Mouse (Mus musculus): Measurements from ENCODE around the gene Pla2g4b. TPM values are rescaled to one million over a fixed set of nuclear protein-coding genes. Genes with fewer than 3 reads are reported as not detected.
A peak's percentile ranks its signal among the peaks of the same experiment; 100 is the strongest.

The Pla2g4b gene
- polyA plus RNA-seq, 1 experiment from 2014 or later = 1.3 TPM

- H3K4me2 ChIP-seq (replicated peaks; ENCODE audit: low read depth, low read length) = peak overlapping the region; percentile 56
- H3K36me3 ChIP-seq (ENCODE audit: control insufficient read depth, insufficient read depth, low read length) = peaks cover 57% of the 10 kb centered on the region
- H3K9ac ChIP-seq (ENCODE audit: low read depth, low read length) = peak overlapping the region; percentile 87
- no peaks in the 10 kb centered on the region for H3K9me3 ChIP-seq (ENCODE audit: control insufficient read depth, low read length)
- peak; percentile 44 for ATAC-seq (ENCODE audit: low FRiP score, low TSS enrichment)
- peak overlapping the region; percentile 63 for H3K27ac ChIP-seq (ENCODE audit: low read depth, low read length)
- WGBS = 36% methylated on average over 3 of the region's 3 CpGs
- peak overlapping the region; percentile 82 for H3K4me3 ChIP-seq (ENCODE audit: low read length)
- H3K27me3 ChIP-seq (ENCODE audit: control insufficient read depth, insufficient read depth, low read length) = no peaks in the 10 kb centered on the region
- H3K4me1 ChIP-seq (ENCODE audit: control insufficient read depth, insufficient read depth, low read length) = peaks cover 4% of the 10 kb centered on the region; the same call in 1 of the 2 replicates
These were observed 5.3 kb upstream of the Pla2g4b start for GRCm38 (mm10) chr2:120027950-120028331.

GRCm38 (mm10) chr2:120030380-120030779, 2.8 kb upstream of the Pla2g4b start:
- H3K4me3 ChIP-seq (ENCODE audit: low read length) = no peak overlapping the region
- H3K9ac ChIP-seq (ENCODE audit: low read depth, low read length) = no peak overlapping the region
- WGBS = 93% methylated on average over 8 of the region's 8 CpGs
- ATAC-seq (ENCODE audit: low FRiP score, low TSS enrichment) = no peak
- peaks cover 49% of the 10 kb centered on the region for H3K36me3 ChIP-seq (ENCODE audit: control insufficient read depth, insufficient read depth, low read length)
- H3K9me3 ChIP-seq (ENCODE audit: control insufficient read depth, low read length) = no peaks in the 10 kb centered on the region
- no peak overlapping the region for H3K27ac ChIP-seq (ENCODE audit: low read depth, low read length)
- H3K4me1 ChIP-seq (ENCODE audit: control insufficient read depth, insufficient read depth, low read length) = peaks cover 4% of the 10 kb centered on the region; the same call in 1 of the 2 replicates
- no peak overlapping the region for H3K4me2 ChIP-seq (replicated peaks; ENCODE audit: low read depth, low read length)
- no peaks in the 10 kb centered on the region for H3K27me3 ChIP-seq (ENCODE audit: control insufficient read depth, insufficient read depth, low read length)

GRCm38 (mm10) chr2:120033726-120034125, 509 bp downstream of the Pla2g4b start:
- H3K4me2 ChIP-seq (replicated peaks; ENCODE audit: low read depth, low read length) = no peak overlapping the region
- H3K27me3 ChIP-seq (ENCODE audit: control insufficient read depth, insufficient read depth, low read length) = no peaks in the 10 kb centered on the region
- no peak for ATAC-seq (ENCODE audit: low FRiP score, low TSS enrichment)
- no peaks in the 10 kb centered on the region for H3K9me3 ChIP-seq (ENCODE audit: control insufficient read depth, low read length)
- no peak overlapping the region for H3K9ac ChIP-seq (ENCODE audit: low read depth, low read length)
- no peaks in the 10 kb centered on the region for H3K4me1 ChIP-seq (ENCODE audit: control insufficient read depth, insufficient read depth, low read length)
- peaks cover 75% of the 10 kb centered on the region for H3K36me3 ChIP-seq (ENCODE audit: control insufficient read depth, insufficient read depth, low read length)
- H3K4me3 ChIP-seq (ENCODE audit: low read length) = no peak overlapping the region
- 83% methylated on average over 5 of the region's 5 CpGs for WGBS
- no peak overlapping the region for H3K27ac ChIP-seq (ENCODE audit: low read depth, low read length)

- Histone ChIP-seq H3K27me3 (ENCODE audit: control insufficient read depth, insufficient read depth, low read length) (no peaks in the 10 kb centered on the region), H3K27ac (ENCODE audit: low read depth, low read length) (no peak overlapping the region), H3K36me3 (ENCODE audit: control insufficient read depth, insufficient read depth, low read length) (peaks cover 83% of the 10 kb centered on the region), H3K4me2 (replicated peaks; ENCODE audit: low read depth, low read length) (no peak overlapping the region), H3K9me3 (ENCODE audit: control insufficient read depth, low read length) (no peaks in the 10 kb centered on the region), H3K9ac (ENCODE audit: low read depth, low read length) (no peak overlapping the region), H3K4me3 (ENCODE audit: low read length) (no peak overlapping the region), H3K4me1 (ENCODE audit: control insufficient read depth, insufficient read depth, low read length) (no peaks in the 10 kb centered on the region)
- WGBS = 90% methylated on average over 9 of the region's 9 CpGs
- ATAC-seq (ENCODE audit: low FRiP score, low TSS enrichment) = no peak
These were observed 4.5 kb downstream of the Pla2g4b start for GRCm38 (mm10) chr2:120037744-120038143.

- H3K4me2 ChIP-seq (replicated peaks; ENCODE audit: low read depth, low read length) = no peak overlapping the region
- no peaks in the 10 kb centered on the region for H3K27me3 ChIP-seq (ENCODE audit: control insufficient read depth, insufficient read depth, low read length)
- ATAC-seq (ENCODE audit: low FRiP score, low TSS enrichment) = no peak
- H3K9me3 ChIP-seq (ENCODE audit: control insufficient read depth, low read length) = no peaks in the 10 kb centered on the region
- no peaks in the 10 kb centered on the region for H3K4me1 ChIP-seq (ENCODE audit: control insufficient read depth, insufficient read depth, low read length)
- H3K36me3 ChIP-seq (ENCODE audit: control insufficient read depth, insufficient read depth, low read length) = peaks cover 63% of the 10 kb centered on the region
- no peak overlapping the region for H3K9ac ChIP-seq (ENCODE audit: low read depth, low read length)
- no peak overlapping the region for H3K4me3 ChIP-seq (ENCODE audit: low read length)
- WGBS = 89% methylated on average over 5 of the region's 5 CpGs
- no peak overlapping the region for H3K27ac ChIP-seq (ENCODE audit: low read depth, low read length)
These were observed 7.8 kb downstream of the Pla2g4b start for GRCm38 (mm10) chr2:120040991-120041390.

GRCm38 (mm10) chr2:120044101-120044603, 10.9 kb downstream of the Pla2g4b start:
- H3K9ac ChIP-seq (ENCODE audit: low read depth, low read length) = no peak overlapping the region
- H3K4me2 ChIP-seq (replicated peaks; ENCODE audit: low read depth, low read length) = no peak overlapping the region
- no peak overlapping the region; the same call in 1 of the 2 replicates for H3K27ac ChIP-seq (ENCODE audit: low read depth, low read length)
- H3K9me3 ChIP-seq (ENCODE audit: control insufficient read depth, low read length) = no peaks in the 10 kb centered on the region
- no peak overlapping the region for H3K4me3 ChIP-seq (ENCODE audit: low read length)
- H3K4me1 ChIP-seq (ENCODE audit: control insufficient read depth, insufficient read depth, low read length) = no peaks in the 10 kb centered on the region
- H3K27me3 ChIP-seq (ENCODE audit: control insufficient read depth, insufficient read depth, low read length) = peaks cover 2% of the 10 kb centered on the region; the same call in 1 of the 2 replicates
- 0 out of 2 replicates have a peak, but pooled peaks have one; percentile 47 for ATAC-seq (ENCODE audit: low FRiP score, low TSS enrichment)
- WGBS = 47% methylated on average over 4 of the region's 4 CpGs
- peaks cover 33% of the 10 kb centered on the region for H3K36me3 ChIP-seq (ENCODE audit: control insufficient read depth, insufficient read depth, low read length)

GRCm38 (mm10) chr2:120044676-120045075, 11.5 kb downstream of the Pla2g4b start:
- WGBS = 67% methylated on average over 3 of the region's 3 CpGs
- H3K4me3 ChIP-seq (ENCODE audit: low read length) = no peak overlapping the region
- H3K4me2 ChIP-seq (replicated peaks; ENCODE audit: low read depth, low read length) = no peak overlapping the region
- ATAC-seq (ENCODE audit: low FRiP score, low TSS enrichment) = no peak
- no peak overlapping the region for H3K27ac ChIP-seq (ENCODE audit: low read depth, low read length)
- H3K9ac ChIP-seq (ENCODE audit: low read depth, low read length) = no peak overlapping the region
- H3K36me3 ChIP-seq (ENCODE audit: control insufficient read depth, insufficient read depth, low read length) = peaks cover 28% of the 10 kb centered on the region
- H3K9me3 ChIP-seq (ENCODE audit: control insufficient read depth, low read length) = no peaks in the 10 kb centered on the region
- no peaks in the 10 kb centered on the region for H3K4me1 ChIP-seq (ENCODE audit: control insufficient read depth, insufficient read depth, low read length)
- H3K27me3 ChIP-seq (ENCODE audit: control insufficient read depth, insufficient read depth, low read length) = peaks cover 2% of the 10 kb centered on the region; the same call in 1 of the 2 replicates

- H3K27ac ChIP-seq (ENCODE audit: low read depth, low read length) = no peak overlapping the region
- 45% methylated on average over 14 of the region's 14 CpGs for WGBS
These were observed 13.5 kb downstream of the Pla2g4b start for GRCm38 (mm10) chr2:120046486-120047310.

GRCm38 (mm10) chr2:120048173-120048572, 15.0 kb downstream of the Pla2g4b start:
- H3K9me3 ChIP-seq (ENCODE audit: control insufficient read depth, low read length) = no peaks in the 10 kb centered on the region
- peaks cover 2% of the 10 kb centered on the region; the same call in 1 of the 2 replicates for H3K27me3 ChIP-seq (ENCODE audit: control insufficient read depth, insufficient read depth, low read length)
- no peak overlapping the region for H3K27ac ChIP-seq (ENCODE audit: low read depth, low read length)
- H3K9ac ChIP-seq (ENCODE audit: low read depth, low read length) = no peak overlapping the region
- no peak overlapping the region for H3K4me3 ChIP-seq (ENCODE audit: low read length)
- no peak overlapping the region for H3K4me2 ChIP-seq (replicated peaks; ENCODE audit: low read depth, low read length)
- no peak for ATAC-seq (ENCODE audit: low FRiP score, low TSS enrichment)
- no peaks in the 10 kb centered on the region for H3K4me1 ChIP-seq (ENCODE audit: control insufficient read depth, insufficient read depth, low read length)
- H3K36me3 ChIP-seq (ENCODE audit: control insufficient read depth, insufficient read depth, low read length) = no peaks in the 10 kb centered on the region
- 71% methylated on average over 9 of the region's 9 CpGs for WGBS

More at GRCm38 (mm10) chr2:120046486-120047310, 13.5 kb downstream of the Pla2g4b start:
- Histone ChIP-seq H3K36me3 (ENCODE audit: control insufficient read depth, insufficient read depth, low read length) (peaks cover 10% of the 10 kb centered on the region), H3K27me3 (ENCODE audit: control insufficient read depth, insufficient read depth, low read length) (peaks cover 2% of the 10 kb centered on the region; the same call in 1 of the 2 replicates), H3K4me2 (replicated peaks; ENCODE audit: low read depth, low read length) (no peak overlapping the region), H3K9me3 (ENCODE audit: control insufficient read depth, low read length) (no peaks in the 10 kb centered on the region), H3K9ac (ENCODE audit: low read depth, low read length) (no peak overlapping the region), H3K4me3 (ENCODE audit: low read length) (no peak overlapping the region), H3K4me1 (ENCODE audit: control insufficient read depth, insufficient read depth, low read length) (no peaks in the 10 kb centered on the region)
- no peak for ATAC-seq (ENCODE audit: low FRiP score, low TSS enrichment)

Data from kidney, embryonic 14.5 days (tissue).